Mouse (Mus musculus): ENCODE measurements around the gene Gm9964. TPM values are rescaled to one million over a fixed set of nuclear protein-coding genes. Genes with fewer than 3 reads are reported as not detected.

The Gm9964 gene
- polyA plus RNA-seq, 1 experiment from 2014 or later: not detected

GRCm38 (mm10) chr11:79327106-79327505, 30.4 kb upstream of the Gm9964 start:
- Histone ChIP-seq H3K9me3 (ENCODE audit: control insufficient read depth, low read length) (no peaks in the 10 kb centered on the region), H3K9ac (ENCODE audit: low read depth, low read length) (no peak overlapping the region), H3K4me3 (ENCODE audit: low read depth, low read length) (no peak overlapping the region), H3K36me3 (ENCODE audit: control insufficient read depth, insufficient read depth, low read length) (no peaks in the 10 kb centered on the region), H3K4me2 (no peak overlapping the region), H3K27ac (ENCODE audit: low read depth, low read length) (no peak overlapping the region), H3K4me1 (replicated peaks; ENCODE audit: control insufficient read depth, insufficient read depth, low read length) (no peaks in the 10 kb centered on the region), H3K27me3 (replicated peaks; ENCODE audit: control insufficient read depth, insufficient read depth, low read length) (no peaks in the 10 kb centered on the region)
- ATAC-seq (replicated peaks; ENCODE audit: low FRiP score): no peak
- no peak for DNase-seq (ENCODE audit: low spot score)
- 47% methylated on average over 4 of the region's 4 CpGs for WGBS

- ATAC-seq (replicated peaks; ENCODE audit: low FRiP score): no peak
Measured at GRCm38 (mm10) chr11:79325663-79326062, 29.0 kb upstream of the Gm9964 start.

GRCm38 (mm10) chr11:79323985-79324685, 27.4 kb upstream of the Gm9964 start:
- whole genome bisulfite sequencing: 79% methylated on average over 12 of the region's 12 CpGs
- Histone ChIP-seq H3K9ac (ENCODE audit: low read depth, low read length) (no peak overlapping the region), H3K9me3 (ENCODE audit: control insufficient read depth, low read length) (no peaks in the 10 kb centered on the region), H3K27ac (ENCODE audit: low read depth, low read length) (no peak overlapping the region), H3K4me1 (replicated peaks; ENCODE audit: control insufficient read depth, insufficient read depth, low read length) (no peaks in the 10 kb centered on the region), H3K36me3 (ENCODE audit: control insufficient read depth, insufficient read depth, low read length) (no peaks in the 10 kb centered on the region), H3K27me3 (replicated peaks; ENCODE audit: control insufficient read depth, insufficient read depth, low read length) (no peaks in the 10 kb centered on the region), H3K4me3 (ENCODE audit: low read depth, low read length) (no peak overlapping the region), H3K4me2 (no peak overlapping the region)
- no peak for ATAC-seq (replicated peaks; ENCODE audit: low FRiP score)
- DNase-seq (ENCODE audit: low spot score): no peak

More at GRCm38 (mm10) chr11:79325663-79326062, 29.0 kb upstream of the Gm9964 start:
- Histone ChIP-seq H3K27me3 (replicated peaks; ENCODE audit: control insufficient read depth, insufficient read depth, low read length) (no peaks in the 10 kb centered on the region), H3K4me1 (replicated peaks; ENCODE audit: control insufficient read depth, insufficient read depth, low read length) (no peaks in the 10 kb centered on the region), H3K4me2 (no peak overlapping the region), H3K9ac (ENCODE audit: low read depth, low read length) (no peak overlapping the region), H3K27ac (ENCODE audit: low read depth, low read length) (no peak overlapping the region), H3K9me3 (ENCODE audit: control insufficient read depth, low read length) (no peaks in the 10 kb centered on the region), H3K36me3 (ENCODE audit: control insufficient read depth, insufficient read depth, low read length) (no peaks in the 10 kb centered on the region), H3K4me3 (ENCODE audit: low read depth, low read length) (no peak overlapping the region)
- DNase-seq (ENCODE audit: low spot score): no peak
- 63% methylated on average over 8 of the region's 8 CpGs for WGBS

- ATAC-seq (replicated peaks; ENCODE audit: low FRiP score) (no peak), DNase-seq (ENCODE audit: low spot score) (no peak)
- WGBS: 49% methylated on average over 7 of the region's 7 CpGs
- Histone ChIP-seq H3K27me3 (replicated peaks; ENCODE audit: control insufficient read depth, insufficient read depth, low read length) (no peaks in the 10 kb centered on the region), H3K27ac (ENCODE audit: low read depth, low read length) (no peak overlapping the region), H3K4me1 (replicated peaks; ENCODE audit: control insufficient read depth, insufficient read depth, low read length) (no peaks in the 10 kb centered on the region; the same call in 1 of the 2 replicates), H3K9me3 (ENCODE audit: control insufficient read depth, low read length) (no peaks in the 10 kb centered on the region), H3K4me3 (ENCODE audit: low read depth, low read length) (no peak overlapping the region), H3K4me2 (no peak overlapping the region), H3K36me3 (ENCODE audit: control insufficient read depth, insufficient read depth, low read length) (no peaks in the 10 kb centered on the region), H3K9ac (ENCODE audit: low read depth, low read length) (no peak overlapping the region)
Measured at GRCm38 (mm10) chr11:79319807-79320206, 23.1 kb upstream of the Gm9964 start.

- Histone ChIP-seq H3K36me3 (ENCODE audit: control insufficient read depth, insufficient read depth, low read length) (no peaks in the 10 kb centered on the region), H3K9me3 (ENCODE audit: control insufficient read depth, low read length) (no peaks in the 10 kb centered on the region), H3K9ac (ENCODE audit: low read depth, low read length) (no peak overlapping the region), H3K4me3 (ENCODE audit: low read depth, low read length) (no peak overlapping the region), H3K27me3 (replicated peaks; ENCODE audit: control insufficient read depth, insufficient read depth, low read length) (no peaks in the 10 kb centered on the region), H3K4me1 (replicated peaks; ENCODE audit: control insufficient read depth, insufficient read depth, low read length) (no peaks in the 10 kb centered on the region; the same call in 1 of the 2 replicates), H3K27ac (ENCODE audit: low read depth, low read length) (no peak overlapping the region), H3K4me2 (no peak overlapping the region)
- DNase-seq (ENCODE audit: low spot score) (no peak), ATAC-seq (replicated peaks; ENCODE audit: low FRiP score) (no peak)
- WGBS: 91% methylated on average over 8 of the region's 8 CpGs
Measured at GRCm38 (mm10) chr11:79316807-79317345, 20.2 kb upstream of the Gm9964 start.

- WGBS: 43% methylated on average over 5 of the region's 5 CpGs
- Histone ChIP-seq H3K36me3 (ENCODE audit: control insufficient read depth, insufficient read depth, low read length) (no peaks in the 10 kb centered on the region), H3K4me3 (ENCODE audit: low read depth, low read length) (no peak overlapping the region), H3K27me3 (replicated peaks; ENCODE audit: control insufficient read depth, insufficient read depth, low read length) (no peaks in the 10 kb centered on the region), H3K9me3 (ENCODE audit: control insufficient read depth, low read length) (no peaks in the 10 kb centered on the region), H3K4me2 (no peak overlapping the region), H3K9ac (ENCODE audit: low read depth, low read length) (no peak overlapping the region), H3K27ac (ENCODE audit: low read depth, low read length) (no peak overlapping the region), H3K4me1 (replicated peaks; ENCODE audit: control insufficient read depth, insufficient read depth, low read length) (peaks cover 15% of the 10 kb centered on the region)
- ATAC-seq (replicated peaks; ENCODE audit: low FRiP score) (no peak), DNase-seq (ENCODE audit: low spot score) (no peak)
Measured at GRCm38 (mm10) chr11:79310467-79310866, 13.8 kb upstream of the Gm9964 start.

- H3K27ac ChIP-seq (ENCODE audit: low read depth, low read length): peak overlapping the region; percentile 68; the same call in 1 of the 2 replicates
- WGBS: 55% methylated on average over 9 of the region's 9 CpGs
- H3K36me3 ChIP-seq (ENCODE audit: control insufficient read depth, insufficient read depth, low read length): no peaks in the 10 kb centered on the region
- no peaks in the 10 kb centered on the region for H3K9me3 ChIP-seq (ENCODE audit: control insufficient read depth, low read length)
- no peak overlapping the region for H3K9ac ChIP-seq (ENCODE audit: low read depth, low read length)
- H3K4me3 ChIP-seq (ENCODE audit: low read depth, low read length): no peak overlapping the region
- H3K4me1 ChIP-seq (replicated peaks; ENCODE audit: control insufficient read depth, insufficient read depth, low read length): peaks cover 16% of the 10 kb centered on the region
- ATAC-seq (replicated peaks; ENCODE audit: low FRiP score) (no peak), DNase-seq (ENCODE audit: low spot score) (no peak)
- no peak overlapping the region for H3K4me2 ChIP-seq
- H3K27me3 ChIP-seq (replicated peaks; ENCODE audit: control insufficient read depth, insufficient read depth, low read length): no peaks in the 10 kb centered on the region
Measured at GRCm38 (mm10) chr11:79307560-79308200, 11.0 kb upstream of the Gm9964 start.

- 20% methylated on average over 10 of the region's 10 CpGs for WGBS
- DNase-seq (ENCODE audit: low spot score) (peak; percentile 51), ATAC-seq (replicated peaks; ENCODE audit: low FRiP score) (no peak)
- no peaks in the 10 kb centered on the region for H3K36me3 ChIP-seq (ENCODE audit: control insufficient read depth, insufficient read depth, low read length)
- H3K4me1 ChIP-seq (replicated peaks; ENCODE audit: control insufficient read depth, insufficient read depth, low read length): peaks cover 16% of the 10 kb centered on the region
- peak overlapping the region; percentile 43 for H3K4me2 ChIP-seq
- no peak overlapping the region for H3K4me3 ChIP-seq (ENCODE audit: low read depth, low read length)
- H3K27me3 ChIP-seq (replicated peaks; ENCODE audit: control insufficient read depth, insufficient read depth, low read length): no peaks in the 10 kb centered on the region
- peak overlapping the region; percentile 68 for H3K27ac ChIP-seq (ENCODE audit: low read depth, low read length)
- H3K9me3 ChIP-seq (ENCODE audit: control insufficient read depth, low read length): no peaks in the 10 kb centered on the region
- peak overlapping the region; percentile 38; the same call in 1 of the 2 replicates for H3K9ac ChIP-seq (ENCODE audit: low read depth, low read length)
Measured at GRCm38 (mm10) chr11:79306996-79307395, 10.3 kb upstream of the Gm9964 start.
